Mouse (Mus musculus) fat pad, adult 2 months (tissue): ENCODE data around the gene Dcaf1.

ENCODE experiments used
- DNase-seq: peaks from one replicate; pipeline ENCODE4 v3.0.0-alpha.2; 2011; ENCODE audit warnings: low read depth, low spot score; ENCODE audit errors: extremely low read depth

Dcaf1 gene

DNA sequence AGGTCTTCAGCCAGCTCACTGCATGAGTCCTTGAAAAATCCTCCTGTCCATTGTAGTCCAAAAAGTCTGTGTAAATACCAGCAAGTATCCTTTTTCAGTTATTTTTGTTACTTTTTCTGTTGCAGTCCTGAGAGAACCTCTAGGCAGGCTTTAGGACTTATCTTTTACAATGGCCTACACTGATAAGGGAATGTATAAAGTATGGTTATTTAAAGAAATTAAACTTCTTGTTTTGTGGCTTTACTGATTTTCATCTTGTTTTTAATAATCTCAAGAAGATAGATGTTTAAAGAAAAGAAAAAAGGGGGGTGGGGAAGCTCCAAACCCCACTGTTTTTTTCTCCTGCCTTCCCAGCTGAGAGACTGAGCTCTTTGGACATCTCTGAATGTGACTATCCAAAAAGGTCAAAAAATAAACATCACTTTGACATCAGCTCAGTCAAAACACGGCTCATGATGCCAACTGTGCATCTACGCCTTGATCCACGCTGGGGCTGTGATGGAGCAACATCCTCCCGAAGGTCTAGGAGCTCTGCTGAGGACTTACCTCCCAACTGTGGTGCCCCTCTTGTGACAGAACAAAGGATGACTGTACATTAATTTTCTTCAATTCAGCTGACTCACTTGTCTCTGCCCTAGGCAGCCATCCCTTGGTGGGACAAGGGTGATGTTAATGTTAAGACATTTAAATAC, 81.6 kb downstream of the Dcaf1 start:
- no peak for DNase-seq

DNA sequence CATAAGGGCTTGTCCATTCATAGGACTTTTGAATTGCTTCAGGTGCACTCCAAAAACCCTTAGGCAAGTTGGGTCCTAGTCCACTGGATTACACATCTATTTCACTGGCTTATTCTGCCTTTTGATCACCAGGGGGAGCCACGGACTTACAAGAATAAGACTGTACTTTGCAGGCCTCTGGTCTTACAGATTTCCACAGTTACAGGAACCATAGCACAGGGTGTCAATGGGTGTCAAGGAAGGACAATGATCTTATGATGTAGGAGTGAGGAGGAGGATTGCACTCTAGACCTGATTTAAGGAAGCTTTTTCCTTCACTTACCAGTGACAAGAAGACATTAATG, 82.1 kb downstream of the Dcaf1 start:
- DNase-seq, result no peak

DNA sequence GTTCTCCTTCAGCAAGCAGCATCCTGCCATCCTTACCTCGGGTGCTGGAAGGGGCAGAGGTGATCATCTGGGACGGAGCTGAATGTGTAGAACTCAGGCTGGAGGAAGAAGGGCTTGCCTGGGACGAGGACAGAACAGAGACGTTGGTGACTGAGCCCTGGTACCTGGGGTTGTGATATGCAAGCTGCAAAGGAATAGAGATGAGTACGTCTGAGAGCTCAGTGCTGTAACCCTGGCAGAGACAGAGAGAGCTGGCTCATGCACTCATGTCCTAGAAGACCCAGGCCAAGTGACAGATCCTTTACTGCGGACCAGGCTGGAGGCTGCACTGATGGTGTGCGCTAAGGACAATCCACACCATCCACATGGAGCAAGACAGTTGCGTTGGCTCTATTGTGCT, 84.9 kb downstream of the Dcaf1 start:
- no peak for DNase-seq

GRCm38 (mm10) chr9:106908174-106908573, 86.5 kb downstream of the Dcaf1 start:
- DNase-seq, result no peak

GRCm38 (mm10) chr9:106908715-106909114, 87.0 kb downstream of the Dcaf1 start:
- DNase-seq, result no peak

- no peak for DNase-seq
Measured at GRCm38 (mm10) chr9:106911624-106912023, 90.0 kb downstream of the Dcaf1 start.

DNA sequence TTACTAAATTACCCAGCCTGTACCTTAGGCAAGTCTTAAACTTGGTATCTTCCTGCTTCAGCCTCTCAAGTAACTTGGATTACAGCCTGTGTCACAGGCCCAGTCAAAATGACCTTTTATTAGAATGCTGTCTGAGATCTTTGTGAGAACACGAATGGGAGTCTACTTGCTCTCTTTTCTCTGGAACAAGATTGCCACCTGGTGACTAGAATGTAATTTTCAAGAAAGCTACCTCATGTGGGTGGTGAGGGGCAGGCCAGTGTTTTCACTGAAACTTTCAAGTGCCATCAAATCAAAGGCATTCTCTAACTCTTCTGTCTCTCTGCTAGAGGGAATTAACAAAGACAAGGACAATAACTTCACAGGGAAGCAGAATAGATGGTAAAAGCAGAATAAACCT, 92.1 kb downstream of the Dcaf1 start:
- DNase-seq, result no peak

DNA sequence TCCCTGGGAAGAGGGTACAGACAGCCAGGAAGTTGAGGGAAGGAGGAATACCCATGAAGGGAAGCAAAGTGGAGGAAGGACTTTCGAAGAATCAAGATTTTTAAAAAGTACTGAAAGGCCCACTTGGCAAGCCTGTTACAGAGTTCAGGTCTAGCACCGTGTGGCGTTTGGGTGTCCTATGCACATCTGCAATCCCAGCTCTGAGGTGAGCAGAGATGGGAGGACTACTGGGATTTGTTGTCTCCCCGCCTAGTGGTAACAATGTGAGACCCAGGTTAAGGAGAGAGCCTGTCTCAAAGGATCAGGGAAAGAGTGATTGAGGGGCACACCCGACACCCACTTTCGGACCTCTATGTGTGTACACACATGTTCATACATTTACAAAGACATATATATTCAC, 93.2 kb downstream of the Dcaf1 start:
- no peak for DNase-seq
